Mouse (Mus musculus): ENCODE data around the gene Gm5431.

Gene Gm5431

DNA sequence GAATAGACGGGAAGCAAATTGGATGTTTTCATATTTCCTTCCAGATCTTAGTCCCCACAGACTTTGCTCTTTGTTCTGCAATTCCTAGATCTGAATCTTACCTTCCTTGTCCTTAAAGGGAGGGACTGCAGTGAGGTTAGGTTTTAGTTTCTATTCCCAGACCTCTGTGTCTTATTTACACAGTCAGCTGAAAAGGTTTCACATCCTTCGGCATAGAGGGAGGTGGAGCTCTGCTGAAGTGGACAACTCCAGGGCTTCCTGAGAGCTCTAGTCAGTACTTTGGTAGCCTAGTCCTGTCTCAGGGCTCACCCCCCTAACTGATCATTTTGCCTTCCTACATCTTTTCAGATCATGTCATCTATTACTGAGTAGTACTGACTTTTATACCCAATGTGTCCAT lies at the start of gene Gm5431:
Gm5431 (minus strand) TSS at position 194 of the 400 bp plus-strand sequence.
- WGBS: 74% methylated on average over 2 of the region's 2 CpGs

DNA sequence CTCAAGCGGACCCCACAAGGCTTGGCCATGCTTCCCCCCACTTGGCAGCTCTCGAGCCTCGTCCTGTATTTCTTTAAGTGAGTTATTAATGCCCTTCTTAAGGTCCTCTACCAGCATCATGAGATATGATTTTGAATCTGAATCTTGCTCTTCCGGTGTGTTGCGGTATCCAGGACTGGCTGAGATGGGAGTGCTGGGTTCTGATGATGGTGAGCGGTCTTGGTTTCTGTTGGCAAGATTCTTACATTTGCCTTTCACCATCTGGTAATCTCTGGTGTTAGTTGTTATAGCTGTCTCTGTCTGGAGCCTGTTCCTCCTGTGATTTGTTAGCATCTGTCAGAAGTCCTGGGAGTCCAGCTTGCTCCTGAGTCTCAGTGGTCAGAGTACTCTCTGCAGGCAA lies 44.1 kb upstream of the Gm5431 start, which contains the start of gene Psme2b:
Psme2b (minus strand) TSS at position 101 of the 400 bp plus-strand sequence.
- 97% methylated on average over 6 of the region's 6 CpGs for WGBS

DNA sequence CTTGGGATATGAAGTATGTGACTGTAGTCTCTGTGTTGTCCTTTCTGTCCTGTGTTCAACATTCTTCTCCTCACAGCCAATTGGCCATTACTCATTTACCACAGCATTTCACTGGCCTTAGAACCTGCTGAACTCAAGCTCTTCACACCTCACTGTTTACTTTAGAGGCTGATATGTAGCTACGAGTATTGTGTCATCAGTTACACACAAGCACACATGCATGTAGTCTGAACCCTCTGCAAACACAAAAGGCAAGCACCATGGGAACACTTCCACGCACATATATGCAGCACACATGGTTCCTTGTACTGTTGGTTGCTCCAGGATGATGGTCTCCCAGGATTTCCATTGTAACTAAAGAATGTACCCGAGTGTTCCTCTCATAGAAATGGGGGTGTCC lies 33.3 kb upstream of the Gm5431 start:
- WGBS: 100% methylated on average over 1 of the region's 3 CpGs

DNA sequence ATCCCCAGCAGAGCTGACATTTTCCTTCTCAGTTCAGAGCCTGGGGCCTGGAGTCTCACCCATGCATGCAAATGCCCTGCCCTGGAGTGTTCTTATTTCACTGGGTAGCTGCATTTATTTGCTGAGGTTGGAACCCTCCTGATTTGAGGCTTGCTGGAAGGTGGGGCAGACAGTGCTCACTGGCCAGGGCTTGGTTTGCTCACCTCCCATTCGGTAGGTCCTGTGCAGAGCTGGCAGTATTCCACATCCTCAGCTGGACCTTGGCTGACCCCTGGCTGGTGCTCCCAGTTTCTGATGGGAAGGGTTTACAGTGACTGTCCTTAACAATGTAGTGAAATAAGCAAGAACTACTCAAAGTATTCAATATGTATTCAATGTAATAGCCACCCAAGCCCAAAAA lies 31.9 kb upstream of the Gm5431 start:
- 71% methylated on average over 1 of the region's 1 CpGs for WGBS

DNA sequence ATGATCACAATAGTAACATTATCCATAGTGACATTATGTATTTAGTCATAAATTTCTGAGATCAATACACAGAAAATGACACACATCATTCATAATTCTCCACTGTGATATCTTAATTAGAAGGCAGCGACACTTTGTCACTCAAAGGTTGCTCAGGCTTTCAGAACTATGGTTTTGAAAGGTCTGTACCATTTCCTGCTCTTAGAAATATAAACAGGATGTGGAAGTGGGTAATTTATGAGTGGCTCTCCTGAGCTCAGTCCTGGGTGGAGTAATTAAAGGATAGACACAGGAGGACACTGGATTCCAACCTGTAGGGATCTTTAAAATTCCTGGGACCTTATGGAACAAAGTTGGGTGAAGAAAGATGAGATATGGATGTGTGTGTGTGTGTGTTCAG lies 31.4 kb upstream of the Gm5431 start:
- 66% methylated on average over 1 of the region's 1 CpGs for WGBS

DNA sequence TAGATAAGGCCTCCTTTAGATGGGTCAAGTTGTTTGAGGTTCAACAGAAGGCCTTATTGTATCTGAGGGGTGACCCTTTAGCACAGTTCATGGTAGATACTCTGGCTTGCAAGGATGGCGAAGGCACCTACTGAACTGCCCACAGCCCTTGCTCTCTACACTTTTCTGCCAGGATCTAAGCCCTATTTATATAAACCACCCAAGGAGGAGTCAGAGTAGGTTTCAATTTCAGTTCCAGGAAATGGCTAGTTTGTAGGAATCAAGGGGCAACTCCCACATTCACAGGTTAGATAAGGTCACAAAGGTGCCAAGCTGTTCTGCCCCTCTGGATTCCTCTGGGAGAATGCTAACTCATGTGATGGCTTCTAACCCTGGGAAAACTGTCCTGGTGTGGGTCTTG lies 26.1 kb upstream of the Gm5431 start:
- WGBS: 91% methylated on average over 1 of the region's 1 CpGs

DNA sequence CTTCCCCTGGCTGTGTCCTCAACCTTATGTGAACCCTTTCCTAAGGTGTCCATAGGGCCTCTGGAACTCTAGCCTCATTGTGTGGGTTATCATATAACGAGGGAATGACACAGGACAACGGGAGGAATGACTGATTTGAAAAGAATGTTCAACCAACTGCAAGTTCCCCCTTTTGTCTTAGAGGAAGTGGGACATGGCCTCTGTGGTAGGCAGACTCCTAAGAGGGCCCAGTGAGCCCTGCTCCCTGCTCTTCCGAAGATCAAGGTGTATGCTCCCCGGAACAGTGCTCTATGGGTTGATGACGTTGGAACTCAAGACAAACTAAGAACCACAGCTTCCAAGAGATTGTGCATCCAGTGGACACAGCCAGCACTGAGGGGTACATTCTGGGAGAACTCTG lies 21.8 kb upstream of the Gm5431 start:
- 78% methylated on average over 5 of the region's 5 CpGs for WGBS

DNA sequence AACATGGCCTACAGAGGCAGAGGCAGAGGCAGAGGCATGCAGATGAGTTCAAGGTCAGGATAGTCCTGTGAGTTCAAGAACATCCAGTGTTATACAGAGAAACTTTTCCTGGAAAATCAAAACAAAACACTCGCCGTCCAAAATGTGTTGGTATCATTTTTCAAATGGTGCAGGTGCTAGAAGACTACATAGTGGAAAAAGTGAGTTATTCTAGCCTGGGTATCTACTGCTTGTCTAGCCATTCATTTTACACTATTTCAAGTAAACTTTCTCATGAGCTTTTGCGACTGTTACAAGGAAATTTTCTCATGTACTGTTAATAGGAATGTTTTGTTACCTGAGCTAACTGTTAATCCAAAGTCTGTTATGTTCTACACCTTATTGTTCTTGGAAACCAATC lies 16.4 kb upstream of the Gm5431 start:
- WGBS: 82% methylated on average over 3 of the region's 3 CpGs

DNA sequence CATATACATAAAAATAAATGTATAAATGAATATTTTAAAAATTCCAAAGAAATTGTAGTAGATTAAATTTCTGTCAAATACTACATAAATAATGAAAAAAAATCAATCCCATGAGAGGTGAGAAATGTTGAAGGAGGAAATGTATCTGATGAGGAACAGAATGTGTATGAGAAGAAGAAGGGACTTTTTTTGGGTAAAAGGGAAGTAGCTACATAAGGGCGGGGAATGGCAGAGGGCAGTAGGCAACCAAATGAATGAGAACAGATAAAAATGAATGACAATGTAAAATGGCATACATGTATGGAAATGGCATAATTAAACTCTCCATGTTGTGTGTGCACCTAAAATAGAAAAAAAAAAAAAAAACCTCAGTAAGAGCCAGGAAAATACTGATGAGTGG lies 11.6 kb upstream of the Gm5431 start:
- 100% methylated on average over 1 of the region's 1 CpGs for WGBS

DNA sequence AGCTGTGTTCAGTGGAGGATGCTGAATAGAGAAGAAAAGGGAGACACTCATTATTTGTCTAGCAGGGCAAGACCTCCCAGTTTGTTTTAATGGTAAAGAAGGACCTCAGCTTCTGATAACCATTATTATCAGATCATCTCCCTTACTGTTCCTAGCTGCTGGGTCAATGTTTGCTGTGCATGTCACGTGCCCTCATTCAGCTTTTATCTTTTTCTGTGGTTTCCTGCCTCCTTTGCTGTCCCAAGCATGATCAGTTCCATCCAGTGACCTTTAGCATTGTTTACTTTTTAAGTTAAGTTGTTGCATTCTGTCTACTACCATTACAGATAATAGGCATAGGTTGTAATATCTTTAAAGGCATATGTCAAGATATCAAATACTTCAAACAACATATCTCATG lies 6.4 kb upstream of the Gm5431 start:
- WGBS: 80% methylated on average over 1 of the region's 1 CpGs

DNA sequence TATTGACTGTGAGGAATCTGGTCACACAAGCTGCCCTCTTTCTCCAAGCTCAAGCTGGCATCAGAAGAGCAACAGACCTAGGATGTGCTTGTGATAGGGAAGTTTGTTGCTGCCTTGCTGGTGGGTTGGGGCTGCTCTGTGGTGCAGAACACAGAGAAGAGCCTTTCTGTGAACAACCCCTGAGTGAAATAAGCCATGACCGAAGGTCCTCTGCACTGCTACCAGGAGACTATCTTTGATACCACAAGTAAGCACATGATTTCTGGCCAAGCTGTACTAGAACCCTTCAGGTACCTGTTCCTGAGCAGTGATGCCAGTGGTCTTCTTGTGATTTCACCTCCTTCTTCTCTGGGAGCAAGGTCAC lies 465 bp downstream of the Gm5431 start:
- WGBS: 91% methylated on average over 1 of the region's 1 CpGs

DNA sequence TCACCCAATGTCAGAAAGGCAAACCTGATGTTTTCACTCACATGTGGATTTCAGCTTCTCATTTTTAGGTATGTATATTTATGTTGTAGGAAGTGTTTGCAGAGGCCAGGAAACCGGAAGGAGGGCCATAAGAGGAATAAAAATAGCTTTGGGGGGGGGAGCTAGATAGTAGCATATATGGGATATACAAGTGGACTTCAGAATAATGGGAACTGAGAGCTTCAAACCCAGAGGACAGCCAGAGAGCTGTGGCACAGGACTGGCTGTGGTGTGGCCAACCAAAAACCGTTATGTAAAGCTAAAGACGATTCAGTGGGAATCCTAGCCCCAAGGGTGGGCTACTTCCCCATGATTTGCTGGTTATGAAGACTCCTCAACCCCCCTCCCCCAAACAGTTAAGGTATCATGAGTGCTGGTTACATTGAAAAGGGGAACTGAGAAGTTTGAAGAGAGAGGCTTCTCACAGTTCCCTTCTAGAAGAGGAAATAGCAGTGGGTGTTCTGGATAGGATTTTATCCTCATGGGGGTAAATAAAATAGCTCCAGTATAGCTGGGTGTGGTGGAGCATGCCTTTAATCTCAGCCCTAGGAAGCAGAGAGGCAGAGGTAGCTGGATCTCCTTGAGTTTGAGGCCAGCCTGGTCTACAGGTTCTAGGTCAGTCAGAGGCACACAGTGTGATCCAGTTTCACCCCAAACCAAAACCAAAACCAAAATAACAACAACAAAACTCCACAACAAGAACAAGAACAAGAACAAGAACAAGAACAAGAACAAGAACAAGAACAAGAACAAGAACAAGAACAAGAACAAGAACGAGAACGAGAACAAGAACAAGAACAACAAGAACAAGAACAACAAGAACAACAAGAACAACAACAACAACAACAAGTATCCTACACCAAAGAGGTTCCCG lies 1.1 kb downstream of the Gm5431 start:
- WGBS: 81% methylated on average over 6 of the region's 6 CpGs

DNA sequence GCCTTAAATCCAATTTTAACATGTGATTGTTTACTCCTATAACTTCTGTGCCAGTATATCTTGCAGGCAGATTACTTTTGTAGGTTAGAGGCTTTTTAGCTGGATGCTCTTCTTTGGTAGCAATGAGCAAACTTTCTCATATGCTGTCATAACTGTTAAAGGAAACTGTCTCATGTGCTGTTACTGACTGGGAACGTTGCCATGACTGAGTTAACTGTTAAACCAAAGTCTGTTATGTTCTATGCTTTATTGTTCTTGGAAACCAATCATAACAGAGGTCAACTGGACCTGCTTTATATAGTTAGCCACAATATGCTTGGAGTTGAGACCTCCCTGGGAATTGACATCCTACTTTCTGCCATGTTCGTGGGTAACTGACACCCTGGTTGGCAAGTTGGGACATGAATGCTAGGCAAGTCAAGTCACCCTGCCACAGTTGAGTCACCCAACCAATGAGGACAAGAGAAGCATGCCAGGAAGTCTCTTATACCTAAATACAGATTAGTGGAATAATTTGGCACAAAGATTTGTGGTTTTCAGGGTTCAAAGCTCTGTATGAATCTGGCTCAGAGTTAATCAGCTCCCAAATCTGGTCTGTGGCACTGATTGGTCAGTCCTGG lies 3.1 kb downstream of the Gm5431 start:
- 59% methylated on average over 2 of the region's 2 CpGs for WGBS

DNA sequence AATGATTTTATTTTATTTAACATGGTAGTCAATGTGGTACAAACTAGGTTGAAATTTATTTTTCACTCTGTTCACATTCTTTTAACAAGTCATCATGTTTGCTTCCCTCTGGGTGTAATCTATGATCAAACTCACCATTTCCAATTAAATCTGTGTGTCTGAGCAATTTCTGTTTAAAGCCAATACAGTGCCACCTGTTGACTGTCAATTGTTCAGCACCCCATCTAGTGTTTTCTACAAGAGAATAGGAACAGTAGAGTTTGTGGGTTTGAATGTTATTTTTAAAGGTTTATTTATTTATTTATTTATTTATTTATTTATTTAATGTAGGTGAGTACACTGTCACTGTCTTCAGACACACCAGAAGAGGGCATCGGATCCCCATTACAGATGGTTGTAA lies 25.3 kb downstream of the Gm5431 start:
- WGBS: 83% methylated on average over 1 of the region's 1 CpGs

DNA sequence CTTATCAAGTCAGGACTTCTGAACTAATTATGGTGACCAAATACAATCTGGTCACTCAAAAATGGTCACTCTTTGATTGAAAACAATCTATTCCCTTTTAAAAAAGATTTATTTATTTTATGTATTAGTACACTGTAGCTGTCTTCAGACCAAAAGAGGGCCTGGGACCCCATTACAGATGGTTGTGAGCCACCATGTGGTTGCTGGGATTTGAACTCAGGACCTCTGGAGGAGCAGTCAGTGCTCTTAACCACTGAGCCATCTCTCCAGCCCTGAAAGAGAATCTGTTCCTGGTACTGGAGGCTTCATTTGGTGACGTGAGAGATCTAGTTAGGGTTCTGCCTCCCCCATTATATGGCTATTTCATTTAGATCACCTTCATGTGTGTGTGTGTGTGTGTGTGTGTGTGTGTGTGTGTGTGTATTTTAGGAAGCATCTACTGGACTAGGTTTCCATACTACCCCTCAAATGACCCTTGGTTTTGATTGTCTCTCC lies 26.6 kb downstream of the Gm5431 start:
- 82% methylated on average over 1 of the region's 1 CpGs for WGBS

DNA sequence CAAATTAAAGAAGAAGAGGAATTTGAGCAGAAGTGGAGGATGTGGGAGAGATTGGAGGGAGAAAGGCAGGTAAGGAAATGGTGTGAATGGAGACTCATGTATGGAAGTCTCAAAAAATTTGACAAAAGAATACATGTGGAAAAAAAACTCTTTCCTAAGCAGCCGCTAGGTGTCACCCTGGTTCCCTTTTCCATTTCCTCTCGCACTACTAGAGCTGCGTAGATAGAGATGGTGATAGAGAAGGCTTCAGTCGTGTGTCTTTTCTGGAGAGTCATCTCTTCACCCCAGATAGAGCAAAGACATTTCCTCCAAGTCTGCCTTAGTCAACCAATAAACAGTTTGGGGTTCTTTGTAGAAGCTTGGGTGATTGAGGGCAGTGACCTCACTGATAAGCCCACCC lies 27.5 kb downstream of the Gm5431 start:
- under 1% methylated on average over 4 of the region's 4 CpGs for WGBS

DNA sequence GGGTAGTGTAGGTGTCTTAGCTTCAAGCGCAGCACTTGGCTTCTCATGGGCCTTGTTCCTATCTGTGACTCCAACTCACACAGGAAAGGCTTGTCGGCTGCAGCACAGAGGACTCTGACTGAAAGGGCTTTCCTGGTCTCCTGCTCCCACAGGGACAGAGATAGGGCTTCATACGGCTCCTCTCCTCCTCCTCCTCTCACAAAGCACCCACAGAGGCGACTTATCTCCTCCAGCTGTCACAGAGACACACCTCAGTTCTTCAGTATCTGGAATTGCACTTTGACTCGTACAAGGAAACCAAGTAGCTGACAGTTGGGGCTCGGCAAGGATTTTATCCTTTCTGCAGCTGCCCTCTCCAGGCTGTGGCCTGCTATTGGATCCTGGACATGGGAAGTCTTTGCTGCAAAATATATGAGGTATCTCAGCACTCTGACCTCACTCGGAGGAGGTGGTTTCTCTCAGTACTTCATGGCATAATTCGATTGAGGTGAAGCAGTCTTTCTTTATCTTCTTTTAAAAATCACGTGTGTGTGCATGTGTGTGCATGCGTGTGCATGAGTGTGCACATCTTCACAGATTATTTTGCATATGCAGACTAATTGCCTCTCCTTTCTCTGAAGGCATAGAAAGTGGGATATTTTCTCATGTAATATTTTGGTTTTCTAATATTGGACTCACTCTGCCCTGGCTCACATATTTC lies 28.3 kb downstream of the Gm5431 start:
- whole genome bisulfite sequencing: 77% methylated on average over 10 of the region's 10 CpGs

DNA sequence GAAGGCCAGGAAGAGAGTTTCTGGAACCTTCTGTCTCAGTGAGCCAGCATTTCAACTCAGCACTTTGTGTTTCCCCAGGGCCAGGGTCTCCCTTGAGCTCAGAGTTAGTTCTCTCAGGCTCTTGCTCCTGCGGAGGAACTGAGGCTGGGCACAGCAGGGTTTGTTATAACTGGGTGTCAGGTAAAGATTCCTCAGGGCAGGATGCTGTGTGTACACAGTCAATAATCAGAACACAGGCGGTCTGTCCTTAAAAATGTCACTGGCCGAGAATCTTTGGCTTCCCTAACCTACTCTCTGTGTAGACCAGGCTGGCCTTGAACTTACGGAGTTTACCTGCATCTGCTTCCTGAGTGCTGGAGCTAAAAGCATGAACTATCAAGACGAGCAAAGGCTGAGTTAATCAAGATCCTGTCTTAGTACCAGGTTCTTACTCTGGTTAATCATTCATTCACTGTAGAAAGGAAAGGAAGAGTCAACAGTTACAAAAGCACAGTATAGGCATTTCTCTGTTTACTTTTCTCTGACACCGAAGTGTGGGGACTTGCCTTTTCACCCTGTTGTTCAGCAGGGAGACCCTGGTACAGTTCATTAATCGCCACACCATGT lies 29.2 kb downstream of the Gm5431 start:
- WGBS: 84% methylated on average over 7 of the region's 7 CpGs

DNA sequence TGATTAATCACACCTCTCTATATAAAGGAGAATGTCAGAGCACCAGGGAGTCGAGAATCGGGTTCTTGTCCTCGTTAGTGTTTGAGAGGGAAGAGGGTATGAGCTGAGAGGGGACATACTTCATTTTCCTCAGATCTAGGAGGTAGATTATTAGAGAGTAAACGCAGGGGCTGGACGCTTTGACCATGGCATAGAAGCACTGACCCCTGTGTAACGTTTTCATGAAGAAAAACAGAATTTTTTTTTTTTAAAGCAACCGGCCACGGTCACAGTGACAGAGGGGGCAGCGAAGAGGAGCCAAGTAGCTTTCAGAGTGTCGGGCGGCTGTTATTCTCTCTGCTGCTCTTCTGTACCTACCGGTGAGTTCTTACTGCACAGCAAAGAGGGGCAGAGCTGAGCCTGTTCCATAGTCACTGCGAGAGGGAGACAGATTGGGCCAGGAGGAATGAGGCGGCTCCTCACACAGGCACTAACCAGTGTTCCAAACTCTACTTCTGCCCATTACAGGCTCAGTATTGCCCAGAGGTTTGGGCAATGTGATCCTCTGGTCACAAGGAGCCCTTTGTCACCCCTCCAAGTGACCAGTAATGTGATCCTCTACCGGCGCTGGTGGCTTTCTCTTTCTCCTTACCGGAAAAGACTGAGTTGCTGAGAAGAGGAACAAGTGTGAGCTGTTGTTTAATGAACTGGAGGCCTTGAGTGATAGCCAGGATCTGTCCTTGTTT lies 30.0 kb downstream of the Gm5431 start:
- 15% methylated on average over 17 of the region's 17 CpGs for WGBS

DNA sequence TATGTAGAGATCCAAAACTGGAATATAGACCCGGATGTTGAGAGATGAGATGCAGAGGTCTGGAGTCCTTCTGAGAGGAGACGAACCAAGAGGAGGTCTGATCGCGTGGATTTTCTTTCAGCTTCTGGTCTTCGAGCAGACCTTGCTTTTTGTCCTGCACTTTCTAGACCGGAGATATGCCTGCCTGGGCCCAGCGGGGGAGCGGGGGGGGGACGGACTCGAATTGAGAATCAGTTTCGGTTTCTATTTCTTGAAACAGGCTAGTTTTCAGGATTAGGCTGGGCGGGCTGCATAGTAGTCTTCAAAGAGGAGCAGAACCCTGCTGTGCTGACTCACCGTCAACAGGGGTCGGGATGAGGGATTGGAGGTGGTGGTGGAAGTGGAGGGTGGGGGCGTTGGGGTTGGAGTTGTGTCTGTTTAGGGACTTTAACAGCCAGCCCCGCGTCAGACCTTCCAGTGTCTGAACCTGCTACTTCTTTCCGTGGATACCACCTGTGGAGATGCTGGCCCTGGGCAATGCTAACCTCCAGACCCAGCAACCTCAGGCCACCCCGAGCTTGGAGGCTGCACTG lies 30.7 kb downstream of the Gm5431 start, which contains the start of gene Irgm1:
Irgm1 (minus strand) TSS at position 483 of the 572 bp plus-strand sequence.
- 1% methylated on average over 19 of the region's 19 CpGs for WGBS

DNA sequence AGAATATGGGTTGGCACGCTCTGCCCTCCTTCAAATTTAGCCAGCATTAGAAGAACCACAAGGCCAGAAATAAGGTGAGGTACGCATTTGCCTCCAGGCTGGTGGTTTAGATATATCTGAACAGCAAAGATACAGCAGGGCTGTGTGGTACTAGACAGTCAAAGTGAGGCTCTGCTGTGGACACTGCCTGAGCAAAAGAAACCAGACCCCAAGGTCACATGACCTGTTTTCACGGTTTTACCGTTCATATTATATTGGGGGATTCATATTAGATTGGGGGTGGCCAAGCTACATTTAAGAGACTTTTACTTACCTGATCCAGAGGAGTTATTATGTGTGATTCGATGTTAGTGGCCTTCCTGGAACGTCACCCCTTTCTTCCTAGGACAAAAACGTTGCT lies 31.2 kb downstream of the Gm5431 start:
- WGBS: 22% methylated on average over 7 of the region's 7 CpGs

Measured in cerebral cortex, adult 2 months (tissue).